Mouse (Mus musculus): Measurements from ENCODE around the gene Nuak2.

- TF ChIP-seq CTCF (IDR thresholded peaks at IDR 0.05; ENCODE audit: extremely low read depth, insufficient read length, insufficient replicate concordance, low read depth, low read length) (no peak), POLR2A (IDR thresholded peaks at IDR 0.05; ENCODE audit: low read depth, low read length) (no peak)
These were observed 11.6 kb downstream of the Nuak2 start for GRCm38 (mm10) chr1:132327477-132327876.
